Mouse (Mus musculus): ENCODE data around the gene Gpr26. TPM values are rescaled to one million over a fixed set of nuclear protein-coding genes. Genes with fewer than 3 reads are reported as not detected.

The Gpr26 gene
- polyA plus RNA-seq, 1 experiment from 2014 or later = not detected

DNA sequence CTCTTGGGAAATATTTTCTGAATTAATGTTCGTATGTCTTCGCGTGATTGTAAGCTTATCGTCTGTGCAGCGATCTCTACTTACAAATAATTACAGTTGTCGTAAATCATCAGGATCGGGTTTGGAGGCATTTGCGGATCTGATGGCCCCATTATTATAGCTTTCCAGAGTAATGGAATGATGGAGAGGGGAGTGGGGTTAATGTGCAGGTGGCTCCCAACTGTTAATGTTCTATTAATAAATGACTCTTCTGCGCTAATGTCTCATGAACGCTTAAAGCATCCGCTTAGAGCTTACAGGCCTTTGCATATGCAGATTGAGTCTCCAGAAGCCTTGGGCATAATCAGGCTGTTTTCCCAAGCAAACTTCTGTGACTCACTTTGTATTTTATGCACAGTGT lies 12.3 kb downstream of the Gpr26 start:
- H3K36me3 ChIP-seq (replicated peaks) = no peaks in the 10 kb centered on the region
- no peak overlapping the region for H3K9ac ChIP-seq
- WGBS (ENCODE audit: insufficient replicate concordance) = 77% methylated on average over 11 of the region's 11 CpGs
- no peak for ATAC-seq (ENCODE audit: insufficient read depth)
- no peak overlapping the region for H3K27ac ChIP-seq (replicated peaks)
- no peaks in the 10 kb centered on the region for H3K27me3 ChIP-seq
- no peak overlapping the region for H3K4me3 ChIP-seq (replicated peaks)
- no peak overlapping the region for H3K4me2 ChIP-seq
- no peaks in the 10 kb centered on the region for H3K9me3 ChIP-seq (replicated peaks)
- no peaks in the 10 kb centered on the region for H3K4me1 ChIP-seq (replicated peaks)

DNA sequence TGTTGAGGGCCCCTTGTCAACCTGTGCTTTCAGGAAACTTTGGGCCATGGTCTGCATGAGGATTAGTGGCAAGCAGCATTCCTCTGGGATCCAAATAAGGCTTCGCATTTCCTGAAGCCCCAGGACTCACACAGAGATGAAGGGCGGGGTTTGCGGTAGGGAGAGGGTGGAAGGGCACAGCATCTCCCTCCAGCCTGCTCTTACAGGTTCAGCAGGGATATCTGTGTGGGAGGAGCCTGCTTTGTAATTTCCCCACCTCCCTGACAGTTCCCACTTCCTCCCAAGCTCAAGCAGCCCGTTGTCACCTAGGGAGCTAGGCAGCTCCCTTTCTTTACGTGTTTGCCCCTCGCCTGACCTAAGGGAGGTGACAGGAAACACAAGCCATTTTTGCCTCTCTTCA lies 22.8 kb downstream of the Gpr26 start:
- H3K27me3 ChIP-seq = no peaks in the 10 kb centered on the region
- WGBS (ENCODE audit: insufficient replicate concordance) = 17% methylated on average over 6 of the region's 6 CpGs
- no peak overlapping the region for H3K27ac ChIP-seq (replicated peaks)
- H3K36me3 ChIP-seq (replicated peaks) = no peaks in the 10 kb centered on the region
- no peak overlapping the region for H3K9ac ChIP-seq
- no peaks in the 10 kb centered on the region for H3K9me3 ChIP-seq (replicated peaks)
- no peak for ATAC-seq (ENCODE audit: insufficient read depth)
- H3K4me3 ChIP-seq (replicated peaks) = no peak overlapping the region
- H3K4me1 ChIP-seq (replicated peaks) = no peaks in the 10 kb centered on the region
- no peak overlapping the region for H3K4me2 ChIP-seq

DNA sequence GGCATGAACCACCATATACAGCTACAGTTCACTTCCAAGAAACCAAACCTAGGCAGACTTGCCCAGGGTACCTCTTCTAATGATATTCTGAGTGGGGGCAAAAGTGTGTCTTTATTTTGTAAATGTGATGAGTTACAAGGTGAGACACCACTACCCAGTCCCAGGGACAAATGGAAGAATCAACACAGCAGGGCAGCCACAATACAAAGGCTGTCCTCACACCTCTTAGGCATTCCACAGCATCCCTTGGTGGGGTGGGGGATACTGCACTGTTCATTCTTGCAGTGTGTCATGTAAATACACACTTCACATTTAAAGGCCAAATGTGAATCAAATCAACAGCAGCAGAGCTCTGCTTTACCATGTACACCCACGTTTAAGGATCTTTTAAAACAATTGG lies 26.0 kb downstream of the Gpr26 start:
- Histone ChIP-seq H3K9me3 (replicated peaks) (no peaks in the 10 kb centered on the region), H3K9ac (no peak overlapping the region), H3K36me3 (replicated peaks) (no peaks in the 10 kb centered on the region), H3K4me1 (replicated peaks) (no peaks in the 10 kb centered on the region), H3K4me3 (replicated peaks) (no peak overlapping the region), H3K27me3 (no peaks in the 10 kb centered on the region), H3K27ac (replicated peaks) (no peak overlapping the region), H3K4me2 (no peak overlapping the region)
- ATAC-seq (ENCODE audit: insufficient read depth) = no peak
- 20% methylated on average over 1 of the region's 1 CpGs for WGBS (ENCODE audit: insufficient replicate concordance)

DNA sequence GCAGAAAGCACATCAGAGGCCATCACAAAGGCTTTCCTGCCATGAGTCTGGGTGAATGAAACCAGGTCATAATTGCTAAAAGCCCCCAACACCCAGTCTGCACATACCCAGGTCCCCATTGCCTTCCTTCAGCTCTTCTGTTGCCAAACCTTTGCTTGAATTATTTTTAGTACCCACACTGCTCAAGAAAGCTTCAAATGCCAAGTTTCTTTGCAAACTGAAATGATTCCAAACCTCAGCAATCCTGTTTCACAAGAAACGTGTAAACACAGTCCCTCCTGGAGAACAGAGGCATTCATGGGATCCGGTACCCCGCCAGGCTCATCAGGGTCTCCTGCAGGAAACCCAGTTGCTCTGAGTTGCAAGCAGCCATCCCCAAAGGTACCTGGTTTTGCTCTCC lies 26.6 kb downstream of the Gpr26 start:
- Histone ChIP-seq H3K36me3 (replicated peaks) (no peaks in the 10 kb centered on the region), H3K9ac (no peak overlapping the region), H3K9me3 (replicated peaks) (no peaks in the 10 kb centered on the region), H3K4me2 (no peak overlapping the region), H3K27ac (replicated peaks) (no peak overlapping the region), H3K27me3 (no peaks in the 10 kb centered on the region), H3K4me3 (replicated peaks) (no peak overlapping the region), H3K4me1 (replicated peaks) (no peaks in the 10 kb centered on the region)
- 64% methylated on average over 3 of the region's 3 CpGs for WGBS (ENCODE audit: insufficient replicate concordance)
- ATAC-seq (ENCODE audit: insufficient read depth) = no peak

DNA sequence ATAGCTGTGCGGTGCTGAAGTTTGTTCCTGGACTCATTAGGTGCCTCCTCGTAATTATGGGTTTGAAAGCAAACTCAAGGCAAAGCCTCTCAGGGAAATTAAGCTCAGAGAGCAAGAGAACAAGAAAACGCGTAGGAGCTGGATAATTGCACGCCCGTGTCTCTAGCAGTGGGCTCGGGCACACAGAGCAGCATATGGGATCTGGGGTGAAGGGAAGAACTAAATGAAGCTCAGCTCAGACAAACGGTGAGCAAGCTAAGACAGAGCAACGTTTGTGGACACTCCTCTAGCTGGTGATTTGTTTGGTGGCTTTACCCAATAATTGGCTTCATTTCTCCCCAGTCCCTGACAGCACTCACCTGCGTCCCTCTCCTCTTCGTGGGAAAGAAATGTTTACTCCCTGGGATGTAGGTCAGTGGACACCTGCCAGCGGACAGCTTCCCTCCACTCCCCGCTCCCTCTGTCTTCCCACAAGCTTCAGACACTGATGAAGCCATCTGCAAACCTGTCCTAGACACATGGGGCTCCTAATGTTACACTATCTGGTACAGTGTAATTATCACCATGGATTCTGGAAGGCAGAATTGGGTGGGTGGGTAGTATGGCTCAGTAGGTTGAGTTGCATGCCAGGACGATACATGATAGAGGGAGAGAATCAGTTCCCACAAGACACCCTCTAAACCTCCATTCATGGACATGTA lies 39.9 kb downstream of the Gpr26 start:
- Histone ChIP-seq H3K27me3 (no peaks in the 10 kb centered on the region), H3K36me3 (replicated peaks) (no peaks in the 10 kb centered on the region), H3K27ac (replicated peaks) (no peak overlapping the region), H3K4me3 (replicated peaks) (no peak overlapping the region), H3K4me1 (replicated peaks) (no peaks in the 10 kb centered on the region), H3K9me3 (replicated peaks) (no peaks in the 10 kb centered on the region), H3K4me2 (no peak overlapping the region), H3K9ac (no peak overlapping the region)
- no peak for ATAC-seq (ENCODE audit: insufficient read depth)
- 65% methylated on average over 14 of the region's 14 CpGs for WGBS (ENCODE audit: insufficient replicate concordance)

DNA sequence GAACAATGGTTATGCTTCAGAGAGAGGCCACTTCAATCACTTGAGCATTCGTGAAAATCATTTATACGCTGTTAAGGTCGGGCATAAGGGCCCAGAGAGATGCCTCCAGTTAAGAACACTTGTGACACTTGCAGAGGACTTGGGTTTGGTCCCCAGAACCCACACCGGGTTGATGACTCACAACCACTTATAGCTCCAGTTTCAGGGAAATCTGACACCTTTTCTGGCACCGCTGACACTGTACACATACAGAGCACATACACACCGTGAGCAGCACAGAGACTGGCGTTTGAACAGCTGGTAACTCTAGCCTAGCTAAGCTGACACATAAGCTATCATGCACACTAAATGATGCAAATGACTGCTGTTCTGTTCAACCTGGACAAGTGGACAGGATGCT lies 42.7 kb downstream of the Gpr26 start:
- H3K27ac ChIP-seq (replicated peaks) = no peak overlapping the region
- no peaks in the 10 kb centered on the region for H3K27me3 ChIP-seq
- no peak overlapping the region for H3K4me3 ChIP-seq (replicated peaks)
- H3K36me3 ChIP-seq (replicated peaks) = no peaks in the 10 kb centered on the region
- WGBS (ENCODE audit: insufficient replicate concordance) = 65% methylated on average over 7 of the region's 7 CpGs
- H3K4me1 ChIP-seq (replicated peaks) = no peaks in the 10 kb centered on the region
- H3K9me3 ChIP-seq (replicated peaks) = no peaks in the 10 kb centered on the region
- H3K9ac ChIP-seq = no peak overlapping the region
- ATAC-seq (ENCODE audit: insufficient read depth) = no peak
- H3K4me2 ChIP-seq = no peak overlapping the region

DNA sequence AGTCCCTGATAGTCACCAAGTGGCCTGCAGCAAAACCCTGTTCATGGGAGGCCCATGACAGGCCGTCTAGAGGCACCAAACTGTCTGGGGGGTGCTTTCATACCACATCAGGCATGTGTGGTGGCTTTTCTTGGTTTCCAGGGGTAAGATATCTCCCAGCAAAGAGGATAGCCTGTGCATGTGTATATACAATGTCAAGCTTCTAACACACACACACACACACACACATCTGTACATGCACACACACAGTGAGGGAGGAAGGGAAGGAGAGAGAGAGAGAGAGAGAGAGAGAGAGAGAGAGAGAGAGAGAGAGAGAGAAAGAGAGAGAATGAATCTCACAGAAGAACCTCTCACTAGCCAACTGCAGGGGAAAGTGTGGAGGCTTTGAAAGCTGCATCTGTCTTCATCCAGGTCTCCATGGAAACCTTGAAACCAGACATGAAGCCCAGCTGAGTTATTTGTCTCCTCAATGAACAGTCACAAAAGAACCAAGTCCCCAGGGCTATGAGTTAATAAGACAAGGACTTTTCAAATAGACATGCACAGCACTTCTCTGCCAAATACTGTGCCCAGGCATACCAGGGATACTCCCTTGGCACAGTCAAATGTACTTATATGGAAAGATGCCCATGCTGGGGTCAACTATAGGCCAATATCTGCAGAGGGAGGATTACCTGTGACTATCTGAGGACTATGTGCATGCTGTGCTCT lies 46.9 kb downstream of the Gpr26 start:
- no peaks in the 10 kb centered on the region for H3K9me3 ChIP-seq (replicated peaks)
- no peak overlapping the region for H3K27ac ChIP-seq (replicated peaks)
- ATAC-seq (ENCODE audit: insufficient read depth) = no peak
- no peak overlapping the region for H3K9ac ChIP-seq
- H3K36me3 ChIP-seq (replicated peaks) = no peaks in the 10 kb centered on the region
- H3K4me3 ChIP-seq (replicated peaks) = no peak overlapping the region
- H3K27me3 ChIP-seq = no peaks in the 10 kb centered on the region
- WGBS (ENCODE audit: insufficient replicate concordance) = 4% methylated on average over 1 of the region's 1 CpGs
- H3K4me2 ChIP-seq = no peak overlapping the region
- no peaks in the 10 kb centered on the region for H3K4me1 ChIP-seq (replicated peaks)

DNA sequence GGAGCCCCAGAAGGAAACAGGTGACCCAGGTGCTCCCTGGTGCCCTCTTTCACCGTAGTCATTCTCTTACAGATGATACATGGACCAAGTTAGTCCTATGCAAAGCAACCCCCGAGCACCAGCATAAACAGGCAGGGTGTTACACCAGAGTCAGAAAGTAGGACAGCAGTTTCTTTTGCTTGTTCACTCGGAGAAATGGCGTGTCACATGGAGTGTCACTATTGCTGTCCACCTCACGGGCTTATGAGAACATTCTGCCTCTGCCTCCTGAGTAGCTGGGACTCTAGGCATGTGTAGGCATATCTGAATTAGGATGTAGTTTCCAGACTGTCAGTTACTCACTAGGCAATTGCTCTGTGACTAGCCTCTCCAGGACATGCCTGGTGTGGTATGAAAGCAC lies 47.7 kb downstream of the Gpr26 start:
- Histone ChIP-seq H3K4me2 (no peak overlapping the region), H3K27me3 (no peaks in the 10 kb centered on the region), H3K27ac (replicated peaks) (no peak overlapping the region), H3K4me3 (replicated peaks) (no peak overlapping the region), H3K9me3 (replicated peaks) (no peaks in the 10 kb centered on the region), H3K4me1 (replicated peaks) (no peaks in the 10 kb centered on the region), H3K9ac (no peak overlapping the region), H3K36me3 (replicated peaks) (no peaks in the 10 kb centered on the region)
- WGBS (ENCODE audit: insufficient replicate concordance) = 60% methylated on average over 5 of the region's 5 CpGs
- ATAC-seq (ENCODE audit: insufficient read depth) = no peak

DNA sequence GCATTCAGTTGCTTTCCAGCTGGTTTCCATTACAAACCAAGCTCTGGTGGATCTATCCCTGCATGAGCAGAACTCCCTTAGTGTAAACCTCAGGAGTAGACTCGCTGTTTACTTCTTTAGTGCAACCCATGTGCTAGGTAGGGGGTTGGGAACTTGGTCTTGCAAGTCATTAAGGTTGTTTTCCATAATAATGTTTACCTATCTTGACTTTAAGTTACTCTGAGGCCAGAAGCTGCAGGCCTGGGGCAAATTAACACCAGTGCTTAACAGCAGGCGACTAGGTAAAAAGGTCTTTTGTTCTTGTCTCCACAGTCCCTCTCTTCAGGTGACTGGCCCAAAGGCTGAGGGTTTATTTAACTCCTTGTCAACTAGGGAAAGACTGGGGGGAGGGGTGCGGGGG lies 48.9 kb downstream of the Gpr26 start:
- no peak for ATAC-seq (ENCODE audit: insufficient read depth)
- Histone ChIP-seq H3K4me1 (replicated peaks) (no peaks in the 10 kb centered on the region), H3K36me3 (replicated peaks) (no peaks in the 10 kb centered on the region), H3K9me3 (replicated peaks) (no peaks in the 10 kb centered on the region), H3K9ac (no peak overlapping the region), H3K27me3 (no peaks in the 10 kb centered on the region), H3K4me3 (replicated peaks) (no peak overlapping the region), H3K27ac (replicated peaks) (no peak overlapping the region), H3K4me2 (no peak overlapping the region)
- 9% methylated on average over 3 of the region's 3 CpGs for WGBS (ENCODE audit: insufficient replicate concordance)

DNA sequence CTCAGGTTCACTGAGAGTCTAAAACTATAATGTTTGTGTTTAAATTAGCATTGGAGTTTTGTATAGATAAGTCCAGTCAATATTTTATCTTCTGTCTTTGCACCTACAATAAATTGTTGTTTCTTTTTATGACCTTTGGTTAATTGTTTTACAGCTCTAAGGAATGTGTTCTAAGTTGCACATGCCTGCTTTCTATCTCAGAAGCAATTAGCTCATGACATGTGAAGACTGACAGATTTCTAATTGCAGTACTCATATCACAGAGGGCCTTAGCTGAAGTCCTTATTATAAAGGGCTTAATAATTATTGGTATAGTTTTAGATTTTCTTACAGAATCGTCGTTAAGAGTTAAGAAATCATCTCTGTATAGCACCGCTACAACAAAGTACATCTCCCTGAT lies 49.7 kb downstream of the Gpr26 start:
- no peak for ATAC-seq (ENCODE audit: insufficient read depth)
- Histone ChIP-seq H3K4me1 (replicated peaks) (no peaks in the 10 kb centered on the region), H3K27me3 (no peaks in the 10 kb centered on the region), H3K4me2 (no peak overlapping the region), H3K9me3 (replicated peaks) (no peaks in the 10 kb centered on the region), H3K36me3 (replicated peaks) (no peaks in the 10 kb centered on the region), H3K4me3 (replicated peaks) (no peak overlapping the region), H3K9ac (no peak overlapping the region), H3K27ac (replicated peaks) (no peak overlapping the region)
- WGBS (ENCODE audit: insufficient replicate concordance) = 53% methylated on average over 3 of the region's 3 CpGs

DNA sequence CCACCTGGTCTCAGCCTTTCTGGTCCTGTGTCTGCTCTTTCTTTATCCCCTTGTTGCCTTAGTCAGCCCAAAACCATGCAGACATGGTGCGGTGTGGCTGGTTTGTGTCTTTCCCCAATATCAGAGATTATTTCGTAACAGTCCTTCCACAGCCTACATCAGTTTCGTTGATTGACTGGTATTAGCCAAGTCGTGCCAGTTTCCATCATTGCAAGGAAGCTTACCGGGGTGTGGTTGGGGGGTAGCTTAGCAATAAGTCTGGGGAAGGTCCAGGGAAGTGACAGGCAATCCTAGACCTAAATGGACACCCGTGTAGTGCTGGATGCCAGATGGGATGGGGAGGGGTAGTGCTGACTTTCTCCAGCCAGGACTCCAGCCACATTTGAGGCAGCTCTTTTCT lies 59.3 kb downstream of the Gpr26 start:
- no peak overlapping the region for H3K4me3 ChIP-seq (replicated peaks)
- no peaks in the 10 kb centered on the region for H3K27me3 ChIP-seq
- WGBS (ENCODE audit: insufficient replicate concordance) = 42% methylated on average over 6 of the region's 6 CpGs
- H3K36me3 ChIP-seq (replicated peaks) = no peaks in the 10 kb centered on the region
- no peak overlapping the region for H3K9ac ChIP-seq
- no peak for ATAC-seq (ENCODE audit: insufficient read depth)
- no peak overlapping the region for H3K27ac ChIP-seq (replicated peaks)
- no peak overlapping the region for H3K4me2 ChIP-seq
- no peaks in the 10 kb centered on the region for H3K4me1 ChIP-seq (replicated peaks)
- no peaks in the 10 kb centered on the region for H3K9me3 ChIP-seq (replicated peaks)

DNA sequence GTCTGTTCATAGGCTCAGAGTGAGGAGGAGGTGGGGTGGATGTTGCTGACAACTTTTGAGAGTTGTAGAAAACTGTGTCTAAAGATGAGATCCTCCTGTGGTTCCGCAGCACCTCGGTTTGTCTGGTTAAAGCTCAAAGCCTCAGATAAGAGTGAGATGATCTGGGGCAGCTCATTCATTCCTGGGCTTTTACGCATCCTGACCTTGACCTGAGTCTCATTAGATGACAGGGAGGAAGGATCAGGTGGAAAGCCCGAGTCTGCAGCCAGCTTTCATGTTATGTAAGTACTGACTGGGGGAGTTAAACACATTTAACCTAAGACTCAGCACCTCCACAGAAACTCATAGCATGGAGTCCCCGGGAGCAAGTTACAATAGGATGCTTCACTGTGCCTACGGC lies 60.4 kb downstream of the Gpr26 start:
- H3K4me1 ChIP-seq (replicated peaks) = no peaks in the 10 kb centered on the region
- H3K9ac ChIP-seq = no peak overlapping the region
- no peak for ATAC-seq (ENCODE audit: insufficient read depth)
- WGBS (ENCODE audit: insufficient replicate concordance) = 54% methylated on average over 6 of the region's 6 CpGs
- no peaks in the 10 kb centered on the region for H3K9me3 ChIP-seq (replicated peaks)
- H3K4me3 ChIP-seq (replicated peaks) = no peak overlapping the region
- H3K27me3 ChIP-seq = no peaks in the 10 kb centered on the region
- no peak overlapping the region for H3K4me2 ChIP-seq
- H3K27ac ChIP-seq (replicated peaks) = no peak overlapping the region
- H3K36me3 ChIP-seq (replicated peaks) = no peaks in the 10 kb centered on the region
